Mouse (Mus musculus) testis, adult 2 months (tissue): Measurements from ENCODE around the gene Col6a6.
"Not testable (repeated sequence)": the region's sequence is repeated elsewhere in the genome, so short reads cannot be mapped to it uniquely, and the experiment has no call there.

ENCODE experiments used
- CTCF ChIP-seq: fragments of 200-500 bp; IDR thresholded peaks from 2 replicates; pipeline ENCODE4 v1.5.1; 2012; ENCODE audit warnings: low read depth, mild to moderate bottlenecking, inconsistent platforms, low read length, moderate library complexity; ENCODE audit not compliant: control insufficient read depth, insufficient read depth, insufficient replicate concordance
- POLR2A ChIP-seq: fragments of 200-500 bp; IDR thresholded peaks from 2 replicates; pipeline ENCODE4 v1.6.1; 2012; ENCODE audit warnings: low read depth, mild to moderate bottlenecking, inconsistent platforms, low read length, moderate library complexity; ENCODE audit not compliant: control insufficient read depth

- not testable (repeated sequence) for TF ChIP-seq POLR2A, CTCF
Measured at GRCm38 (mm10) chr9:105641377-105641776, 186.6 kb downstream of the Col6a6 start.
